Mouse (Mus musculus) lung, postnatal 4 days (tissue): ENCODE results near the gene Cdk5r2.

Source experiments
- DNase-seq, 2 experiments: peaks; one replicate each; pipeline ENCODE4 v3.0.0; 2021

Cdk5r2 gene

GRCm38 (mm10) chr1:74851001-74851775 is 3.5 kb upstream of the Cdk5r2 start:
- no peak for DNase-seq

- DNase-seq: peak in 1 of 2 experiments; percentile 4
Measured at GRCm38 (mm10) chr1:74855156-74855555, 422 bp downstream of the Cdk5r2 start.

- no peak for DNase-seq
Measured at GRCm38 (mm10) chr1:74855651-74856438, 1.1 kb downstream of the Cdk5r2 start.

GRCm38 (mm10) chr1:74856439-74856720 is 1.6 kb downstream of the Cdk5r2 start:
- no peak for DNase-seq

GRCm38 (mm10) chr1:74856791-74857190 is 2.1 kb downstream of the Cdk5r2 start:
- DNase-seq: no peak

- DNase-seq: no peak
Measured at GRCm38 (mm10) chr1:74857201-74857600, 2.5 kb downstream of the Cdk5r2 start.

- DNase-seq: no peak
Measured at GRCm38 (mm10) chr1:74857677-74858076, 2.9 kb downstream of the Cdk5r2 start.

GRCm38 (mm10) chr1:74858171-74858719 is 3.5 kb downstream of the Cdk5r2 start:
- DNase-seq: peak; percentile 57 to 69

- DNase-seq: no peak
Measured at GRCm38 (mm10) chr1:74858805-74859204, 4.1 kb downstream of the Cdk5r2 start.

GRCm38 (mm10) chr1:74859223-74859984 is 4.7 kb downstream of the Cdk5r2 start:
- no peak for DNase-seq

- no peak for DNase-seq
Measured at GRCm38 (mm10) chr1:74861783-74862182, 7.0 kb downstream of the Cdk5r2 start.

GRCm38 (mm10) chr1:74872218-74872617 is 17.5 kb downstream of the Cdk5r2 start:
- no peak for DNase-seq

- no peak for DNase-seq
Measured at GRCm38 (mm10) chr1:74877199-74877598, 22.5 kb downstream of the Cdk5r2 start.

- DNase-seq: peak; percentile 41 to 62
Measured at GRCm38 (mm10) chr1:74880785-74881360, 26.1 kb downstream of the Cdk5r2 start.

GRCm38 (mm10) chr1:74882055-74882734 is 27.5 kb downstream of the Cdk5r2 start:
- DNase-seq: no peak

GRCm38 (mm10) chr1:74882828-74883227 is 28.1 kb downstream of the Cdk5r2 start:
- DNase-seq: no peak

GRCm38 (mm10) chr1:74883441-74883840 is 28.7 kb downstream of the Cdk5r2 start:
- DNase-seq: no peak

GRCm38 (mm10) chr1:74884196-74885141 is 29.7 kb downstream of the Cdk5r2 start:
- DNase-seq: no peak

GRCm38 (mm10) chr1:74885369-74886042 is 30.8 kb downstream of the Cdk5r2 start, which contains the start of gene Fev:
Gene Fev, minus strand, starts transcription at chr1:74885419.
- no peak for DNase-seq

- DNase-seq: peak in 1 of 2 experiments; percentile 54
Measured at GRCm38 (mm10) chr1:74891513-74891912, 36.8 kb downstream of the Cdk5r2 start.
